Mouse (Mus musculus): ENCODE measurements around the gene Ep300.
"Not testable (repeated sequence)": the region's sequence is repeated elsewhere in the genome, so short reads cannot be mapped to it uniquely, and the experiment has no call there.

Ep300 gene

GRCm38 (mm10) chr15:81700601-81701000 lies 115.5 kb downstream of the Ep300 start:
- DNase-seq (ENCODE audit: extremely low spot score), result no peak

GRCm38 (mm10) chr15:81701350-81701749 lies 116.2 kb downstream of the Ep300 start:
- DNase-seq (ENCODE audit: extremely low spot score), result not testable (repeated sequence)

Measured in embryo, embryonic 9.5 days (tissue).